Comparison of ENCODE assay signal across 27 mouse cellular contexts in the genomic region with DNA sequence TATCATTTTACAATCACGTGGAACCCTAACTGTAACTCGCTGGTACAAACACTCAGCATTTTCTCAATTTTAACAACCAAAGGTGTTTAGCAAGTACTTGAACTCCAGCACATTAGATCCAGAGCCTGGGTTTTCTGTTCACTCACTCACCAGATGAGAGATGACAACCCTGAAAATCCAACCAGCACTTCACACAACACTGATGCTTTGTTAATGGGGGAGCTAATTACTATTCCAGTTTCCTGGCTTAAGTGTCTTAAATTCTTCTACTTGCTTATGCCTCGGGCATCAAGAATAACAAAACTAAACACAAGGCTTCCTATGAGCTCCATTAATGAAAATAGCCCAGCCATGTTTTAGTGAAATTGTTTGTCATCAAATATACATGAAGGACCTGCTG.
"Had no signal": no experiment of that assay in that cellular context is flagged by ENCODE, and none has a peak within 500 bp of the region (broad histone marks: within the 10 kb centered on the region; RNA-seq: fewer than 3 reads in every experiment).

No protein-coding gene starts in this region.

- H3K27ac ChIP-seq: embryonic facial prominence, embryonic 10.5 days; embryonic facial prominence, embryonic 12.5 days; embryonic facial prominence, embryonic 13.5 days; embryonic facial prominence, embryonic 15.5 days; forebrain, embryonic 10.5 days; forebrain, embryonic 12.5 days; forebrain, embryonic 13.5 days; gastrocnemius, adult 2 months; heart, adult 2 months; heart, embryonic 10.5 days had no signal

- H3K27me3 ChIP-seq: embryonic facial prominence, embryonic 12.5 days; embryonic facial prominence, embryonic 13.5 days; embryonic facial prominence, embryonic 15.5 days; forebrain, embryonic 12.5 days; forebrain, embryonic 13.5 days had no signal

- ATAC-seq: forebrain, embryonic 13.5 days; forebrain, postnatal 0 days had no signal

- H3K4me3 ChIP-seq: embryonic facial prominence, embryonic 10.5 days; embryonic facial prominence, embryonic 12.5 days; embryonic facial prominence, embryonic 13.5 days; embryonic facial prominence, embryonic 15.5 days; erythroblast, embryonic 14.5 days; forebrain, embryonic 10.5 days; forebrain, embryonic 12.5 days; forebrain, embryonic 13.5 days; gastrocnemius, adult 2 months; heart, adult 2 months; heart, embryonic 10.5 days had no signal

- DNase-seq: cerebellum, adult 2 months; cerebellum, adult 8-10 months; cerebellum, adult 9-10 months; cerebellum, adult 9-11 months; cerebellum, postnatal 10 days; cerebellum, postnatal 14 days; cerebellum, postnatal 25 days; cerebellum, postnatal 36 days; embryo, embryonic 11 days; forebrain, postnatal 0 days; gastrocnemius, adult 2 months; gastrocnemius, postnatal 10 days; gastrocnemius, postnatal 14 days; gastrocnemius, postnatal 25 days; gastrocnemius, postnatal 36 days; heart, adult 18-20 months; heart, adult 2 months had no signal

- H3K4me2 ChIP-seq: embryonic facial prominence, embryonic 12.5 days; embryonic facial prominence, embryonic 13.5 days; embryonic facial prominence, embryonic 15.5 days; forebrain, embryonic 12.5 days; forebrain, embryonic 13.5 days; heart, embryonic 11.5 days had no signal

- H3K9me3 ChIP-seq: embryonic facial prominence, embryonic 10.5 days; embryonic facial prominence, embryonic 12.5 days; embryonic facial prominence, embryonic 13.5 days; embryonic facial prominence, embryonic 15.5 days; forebrain, embryonic 10.5 days; forebrain, embryonic 12.5 days; forebrain, embryonic 13.5 days; heart, embryonic 10.5 days had no signal

- H3K4me1 ChIP-seq: embryonic facial prominence, embryonic 12.5 days; embryonic facial prominence, embryonic 13.5 days; embryonic facial prominence, embryonic 15.5 days; forebrain, embryonic 12.5 days; forebrain, embryonic 13.5 days; heart, embryonic 10.5 days had no signal

- H3K9ac ChIP-seq: embryonic facial prominence, embryonic 12.5 days; embryonic facial prominence, embryonic 13.5 days; embryonic facial prominence, embryonic 15.5 days; forebrain, embryonic 12.5 days; forebrain, embryonic 13.5 days; forebrain, postnatal 0 days had no signal

- H3K36me3 ChIP-seq: embryonic facial prominence, embryonic 10.5 days; embryonic facial prominence, embryonic 12.5 days; embryonic facial prominence, embryonic 13.5 days; embryonic facial prominence, embryonic 15.5 days; forebrain, embryonic 10.5 days; forebrain, embryonic 12.5 days; heart, embryonic 10.5 days had no signal
